Mouse (Mus musculus) erythroblast, embryonic 14.5 days (primary cell): ENCODE measurements around the gene Large2.

Experiments used
- GATA1 ChIP-seq: IDR thresholded peaks from 2 replicates; pipeline ENCODE4 v1.6.1; 2012; ENCODE audit warnings: low read length, inconsistent platforms, mixed read lengths
- TAL1 ChIP-seq: IDR thresholded peaks from 3 replicates; pipeline ENCODE4 v1.6.1; 2012; ENCODE audit warnings: low read length, inconsistent platforms, mixed read lengths

- no peak for TF ChIP-seq GATA1
- TF ChIP-seq TAL1: no peak
Measured at GRCm38 (mm10) chr2:92371971-92372690, 2.5 kb downstream of the Large2 start.
